Comparison of ENCODE assay signal across 23 mouse cellular contexts in genomic region chr13:45754483-45754882, GRCm38 (mm10).
DNase-seq lines count a peak whose midpoint lies in the region; ATAC-seq lines count a peak whose summit lies in the region.
"Had no signal": no experiment of that assay in that cellular context is flagged by ENCODE, and none has a peak within 500 bp of the region (broad histone marks: within the 10 kb centered on the region; RNA-seq: fewer than 3 reads in every experiment).

No protein-coding gene starts in this region.

- H3K36me3 ChIP-seq in heart, embryonic 10.5 days: peaks cover 5% of the 10 kb centered on the region; the same call in 1 of the 2 replicates
- H3K36me3 ChIP-seq in limb, embryonic 15.5 days: no peaks in the 10 kb centered on the region
- H3K36me3 ChIP-seq in intestine, embryonic 15.5 days: no peaks in the 10 kb centered on the region
- H3K36me3 ChIP-seq: heart, embryonic 15.5 days; hindbrain, embryonic 10.5 days; hindbrain, embryonic 13.5 days had no signal

- peak; percentile 43 for DNase-seq in heart, adult 11 months
- no peak for DNase-seq in heart, embryonic 10.5 days (ENCODE audit: low spot score)
- DNase-seq in 3T3-L1 (ENCODE audit: low read depth, low spot score): peak; percentile 32
- DNase-seq: adrenal gland, adult 8-10 months; adrenal gland, postnatal 25 days; cerebellum, adult 18-20 months; cerebellum, postnatal 14 days; forebrain, postnatal 0 days; gastrocnemius, postnatal 36 days; heart, postnatal 10 days; heart, postnatal 36 days had no signal

- H3K4me1 ChIP-seq in heart, embryonic 10.5 days: peaks cover 16% of the 10 kb centered on the region
- peaks cover 20% of the 10 kb centered on the region for H3K4me1 ChIP-seq in brown adipose tissue, adult 24 weeks (ENCODE audit: control insufficient read depth, insufficient read depth, insufficient read length, low read length)
- peaks cover 16% of the 10 kb centered on the region; the same call in 1 of the 2 replicates for H3K4me1 ChIP-seq in limb, embryonic 15.5 days
- H3K4me1 ChIP-seq in intestine, embryonic 15.5 days (replicated peaks): 0 out of 2 replicates have a peak, but pooled peaks cover 2% of the 10 kb centered on the region

- H3K4me3 ChIP-seq in heart, embryonic 10.5 days: no peak overlapping the region
- no peak overlapping the region for H3K4me3 ChIP-seq in brown adipose tissue, adult 24 weeks (ENCODE audit: insufficient read depth, low read depth, low read length)
- H3K4me3 ChIP-seq in limb, embryonic 15.5 days: no peak overlapping the region
- H3K4me3 ChIP-seq in intestine, embryonic 15.5 days (replicated peaks): no peak overlapping the region
- H3K4me3 ChIP-seq: heart, embryonic 12.5 days; heart, embryonic 15.5 days; hindbrain, embryonic 10.5 days; hindbrain, embryonic 13.5 days had no signal

- H3K9me3 ChIP-seq in heart, embryonic 10.5 days: no peaks in the 10 kb centered on the region
- H3K9me3 ChIP-seq in limb, embryonic 15.5 days: no peaks in the 10 kb centered on the region
- H3K9me3 ChIP-seq in intestine, embryonic 15.5 days: no peaks in the 10 kb centered on the region
- H3K9me3 ChIP-seq: heart, embryonic 12.5 days; heart, embryonic 15.5 days; hindbrain, embryonic 10.5 days; hindbrain, embryonic 13.5 days had no signal

- ATAC-seq in limb, embryonic 15.5 days (ENCODE audit: insufficient number of reproducible peaks, low FRiP score, low TSS enrichment, low read depth): 0 out of 2 replicates have a peak, but pooled peaks have one; percentile 19
- ATAC-seq in megakaryocyte, adult 5-6 weeks (ENCODE audit: poor library complexity, severe bottlenecking): no peak
- no peak for ATAC-seq in intestine, embryonic 15.5 days
- ATAC-seq: activated CD4-positive, CD25-positive, alpha-beta regulatory T cell, adult 4 months; CD4-positive, CD25-positive, alpha-beta regulatory T cell, adult 4 months; forebrain, embryonic 14.5 days; forebrain, postnatal 0 days; hindbrain, embryonic 16.5 days had no signal

- no peak overlapping the region for H3K27ac ChIP-seq in heart, embryonic 10.5 days
- peak overlapping the region; percentile 0; the same call in 1 of the 2 replicates for H3K27ac ChIP-seq in brown adipose tissue, adult 24 weeks (replicated peaks; ENCODE audit: low read depth, low read length)
- no peak overlapping the region for H3K27ac ChIP-seq in limb, embryonic 15.5 days
- H3K27ac ChIP-seq in intestine, embryonic 15.5 days: no peak overlapping the region
- H3K27ac ChIP-seq: heart, embryonic 15.5 days; hindbrain, embryonic 10.5 days; hindbrain, embryonic 13.5 days had no signal

- no peak overlapping the region for H3K4me2 ChIP-seq in limb, embryonic 15.5 days
- no peak overlapping the region for H3K4me2 ChIP-seq in intestine, embryonic 15.5 days (replicated peaks)
- H3K4me2 ChIP-seq: heart, embryonic 12.5 days; heart, embryonic 15.5 days; hindbrain, embryonic 13.5 days had no signal

- 86% methylated on average over 1 of the region's 1 CpGs for WGBS in heart, embryonic 10.5 days
- 38% methylated on average over 1 of the region's 1 CpGs for WGBS in limb, embryonic 15.5 days
- WGBS in intestine, embryonic 15.5 days: 56% methylated on average over 1 of the region's 1 CpGs

- H3K9ac ChIP-seq in limb, embryonic 15.5 days: no peak overlapping the region
- no peak overlapping the region for H3K9ac ChIP-seq in intestine, embryonic 15.5 days
- H3K9ac ChIP-seq: forebrain, postnatal 0 days; heart, embryonic 12.5 days; heart, embryonic 15.5 days; hindbrain, embryonic 13.5 days had no signal

- no peaks in the 10 kb centered on the region for H3K27me3 ChIP-seq in heart, embryonic 10.5 days (ENCODE audit: insufficient read depth, poor library complexity, severe bottlenecking)
- H3K27me3 ChIP-seq in limb, embryonic 15.5 days: no peaks in the 10 kb centered on the region
- no peaks in the 10 kb centered on the region for H3K27me3 ChIP-seq in intestine, embryonic 15.5 days (replicated peaks)
- H3K27me3 ChIP-seq: heart, embryonic 12.5 days; heart, embryonic 15.5 days; hindbrain, embryonic 13.5 days had no signal
